Mouse (Mus musculus): ENCODE measurements around the gene Diexf. TPM values are rescaled to one million over a fixed set of nuclear protein-coding genes. Genes with fewer than 3 reads are reported as not detected.

Gene Diexf
- polyA plus RNA-seq, 1 experiment = 76.9 TPM

DNA sequence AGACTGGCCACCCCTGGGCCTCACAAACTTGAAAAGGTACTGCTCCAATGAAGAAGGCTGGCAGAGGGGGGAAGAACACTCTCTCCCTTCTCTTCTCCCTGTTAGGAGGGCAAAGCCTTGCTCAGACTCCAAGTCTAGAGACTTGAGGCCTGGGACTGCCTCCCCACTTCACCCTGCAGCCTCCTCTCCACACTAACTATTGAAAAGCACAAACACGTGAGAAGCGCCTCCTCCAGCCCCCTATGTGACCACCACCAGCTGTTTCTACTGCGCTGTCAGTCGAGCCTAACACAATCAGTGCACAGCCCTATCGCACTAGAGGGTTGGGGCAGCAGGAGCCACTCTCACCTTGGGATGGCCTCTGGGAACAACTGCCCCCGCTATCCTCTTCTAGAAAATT lies 6.8 kb downstream of the Diexf start:
- peaks cover 69% of the 10 kb centered on the region for H3K36me3 ChIP-seq (ENCODE audit: control insufficient read depth, insufficient read depth, low read length)
- no peaks in the 10 kb centered on the region for H3K27me3 ChIP-seq (ENCODE audit: control insufficient read depth, insufficient read depth, low read length)
- peak overlapping the region; percentile 2; the same call in 1 of the 2 replicates for H3K4me3 ChIP-seq (ENCODE audit: control insufficient read depth, insufficient read depth, low read length)
- H3K27ac ChIP-seq (ENCODE audit: control insufficient read depth, insufficient read depth, low read length) = peak overlapping the region; percentile 94
- TF ChIP-seq POLR2A (IDR thresholded peaks at IDR 0.05; ENCODE audit: control insufficient read depth, extremely low read depth, insufficient read depth, low read length, poor library complexity) = no peak
- TF ChIP-seq CTCF (IDR thresholded peaks at IDR 0.05; ENCODE audit: borderline replicate concordance, control insufficient read depth, extremely low read depth, insufficient read depth, low read length, poor library complexity) = no peak
- no peak for DNase-seq
- peaks cover 36% of the 10 kb centered on the region for H3K4me1 ChIP-seq (replicated peaks; ENCODE audit: control insufficient read depth, insufficient read depth, low read length)
- WGBS = 26% methylated on average over 6 of the region's 6 CpGs

DNA sequence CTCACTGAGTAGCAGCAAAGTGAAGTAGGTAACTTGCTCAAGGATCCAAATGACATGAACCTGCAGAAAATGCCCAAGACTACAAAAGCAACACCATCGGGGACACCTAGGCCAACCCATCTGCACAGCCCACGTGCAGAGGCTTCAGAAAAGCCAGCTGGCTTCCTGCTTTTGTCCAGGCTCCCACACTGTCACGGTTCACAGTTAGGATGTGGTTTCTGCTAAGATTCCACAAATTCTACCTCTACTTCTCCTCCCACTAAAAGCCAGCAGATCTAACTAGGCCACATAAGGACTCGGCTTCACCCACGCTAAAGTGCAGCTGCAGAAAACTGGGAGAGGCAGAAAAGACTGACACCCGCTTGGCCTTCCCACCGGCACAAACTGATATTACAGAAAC lies 7.3 kb downstream of the Diexf start:
- peak; percentile 61 for DNase-seq
- Histone ChIP-seq H3K4me3 (ENCODE audit: control insufficient read depth, insufficient read depth, low read length) (no peak overlapping the region), H3K4me1 (replicated peaks; ENCODE audit: control insufficient read depth, insufficient read depth, low read length) (peaks cover 31% of the 10 kb centered on the region), H3K27me3 (ENCODE audit: control insufficient read depth, insufficient read depth, low read length) (no peaks in the 10 kb centered on the region), H3K27ac (ENCODE audit: control insufficient read depth, insufficient read depth, low read length) (peak overlapping the region; percentile 94), H3K36me3 (ENCODE audit: control insufficient read depth, insufficient read depth, low read length) (peaks cover 69% of the 10 kb centered on the region)
- WGBS = 5% methylated on average over 7 of the region's 7 CpGs
- no peak for TF ChIP-seq POLR2A (IDR thresholded peaks at IDR 0.05; ENCODE audit: control insufficient read depth, extremely low read depth, insufficient read depth, low read length, poor library complexity)
- TF ChIP-seq CTCF (IDR thresholded peaks at IDR 0.05; ENCODE audit: borderline replicate concordance, control insufficient read depth, extremely low read depth, insufficient read depth, low read length, poor library complexity) = no peak

DNA sequence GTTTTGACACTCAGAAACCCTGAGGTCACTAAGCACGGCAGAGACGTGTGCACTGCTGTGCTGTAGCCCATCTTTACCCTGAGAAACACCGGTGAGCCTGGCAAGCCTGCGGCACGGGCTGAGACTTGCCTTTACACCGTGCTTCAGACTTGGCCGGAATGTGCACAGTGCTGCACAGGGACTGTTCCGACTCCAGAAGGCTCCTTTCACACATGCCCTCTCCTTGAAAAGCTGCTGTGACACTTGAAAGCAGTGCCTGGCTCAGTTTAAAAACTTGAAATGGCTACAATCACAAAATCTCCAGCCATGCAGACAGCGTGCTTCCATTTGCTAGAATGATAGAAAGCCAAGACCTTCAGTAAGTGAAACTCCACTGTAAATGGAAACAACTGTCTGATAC lies 18.0 kb downstream of the Diexf start:
- WGBS = 93% methylated on average over 9 of the region's 9 CpGs
- Histone ChIP-seq H3K4me1 (replicated peaks; ENCODE audit: control insufficient read depth, insufficient read depth, low read length) (no peaks in the 10 kb centered on the region), H3K27ac (ENCODE audit: control insufficient read depth, insufficient read depth, low read length) (no peak overlapping the region), H3K36me3 (ENCODE audit: control insufficient read depth, insufficient read depth, low read length) (peaks cover 89% of the 10 kb centered on the region), H3K4me3 (ENCODE audit: control insufficient read depth, insufficient read depth, low read length) (no peak overlapping the region), H3K27me3 (ENCODE audit: control insufficient read depth, insufficient read depth, low read length) (no peaks in the 10 kb centered on the region)
- no peak for TF ChIP-seq POLR2A (IDR thresholded peaks at IDR 0.05; ENCODE audit: control insufficient read depth, extremely low read depth, insufficient read depth, low read length, poor library complexity)
- TF ChIP-seq CTCF (IDR thresholded peaks at IDR 0.05; ENCODE audit: borderline replicate concordance, control insufficient read depth, extremely low read depth, insufficient read depth, low read length, poor library complexity) = no peak
- no peak for DNase-seq

DNA sequence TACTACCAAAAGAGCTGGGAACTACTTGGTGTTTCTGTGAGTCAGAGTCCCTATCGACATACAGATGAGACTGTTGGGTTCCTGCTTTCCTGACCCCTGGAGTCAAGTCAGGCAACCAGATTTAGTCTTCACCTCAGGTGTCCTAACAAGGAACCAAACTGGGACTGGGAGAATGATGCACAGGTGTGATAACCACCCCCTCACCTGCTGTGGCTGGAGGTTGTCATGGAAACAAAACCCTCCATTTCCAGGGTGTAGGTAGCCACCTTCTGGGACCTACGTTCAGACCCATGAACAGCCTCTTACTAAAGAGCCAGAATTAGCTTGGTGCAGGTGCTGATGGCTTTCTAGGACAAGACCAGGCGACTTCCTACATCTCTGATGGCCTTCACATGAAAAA lies 27.1 kb downstream of the Diexf start:
- DNase-seq = no peak
- 40% methylated on average over 3 of the region's 3 CpGs for WGBS
- H3K4me3 ChIP-seq (ENCODE audit: control insufficient read depth, insufficient read depth, low read length) = no peak overlapping the region
- TF ChIP-seq CTCF (IDR thresholded peaks at IDR 0.05; ENCODE audit: borderline replicate concordance, control insufficient read depth, extremely low read depth, insufficient read depth, low read length, poor library complexity) = no peak
- TF ChIP-seq POLR2A (IDR thresholded peaks at IDR 0.05; ENCODE audit: control insufficient read depth, extremely low read depth, insufficient read depth, low read length, poor library complexity) = no peak
- H3K27ac ChIP-seq (ENCODE audit: control insufficient read depth, insufficient read depth, low read length) = no peak overlapping the region
- peaks cover 27% of the 10 kb centered on the region for H3K4me1 ChIP-seq (replicated peaks; ENCODE audit: control insufficient read depth, insufficient read depth, low read length)
- H3K27me3 ChIP-seq (ENCODE audit: control insufficient read depth, insufficient read depth, low read length) = no peaks in the 10 kb centered on the region
- peaks cover 25% of the 10 kb centered on the region for H3K36me3 ChIP-seq (ENCODE audit: control insufficient read depth, insufficient read depth, low read length)

DNA sequence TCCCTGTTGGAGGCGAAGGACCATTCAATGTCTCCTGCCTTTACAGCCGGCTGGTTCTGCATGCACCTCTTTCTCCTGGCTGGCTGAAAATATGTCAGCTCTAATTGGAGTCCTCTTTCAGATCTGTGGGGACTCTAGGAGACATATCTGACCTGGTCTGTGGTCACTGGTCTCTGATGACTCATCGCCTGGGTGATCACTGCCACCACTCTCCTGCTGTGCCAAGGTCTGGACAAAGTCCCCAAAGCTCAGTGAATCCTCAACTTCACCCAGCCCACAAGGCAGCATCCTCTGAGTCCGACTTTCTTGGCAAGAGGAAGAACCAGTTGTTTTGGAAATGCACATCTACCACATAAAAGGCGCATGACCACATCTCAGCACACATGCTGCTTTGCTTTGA lies 27.5 kb downstream of the Diexf start:
- no peak for DNase-seq
- Histone ChIP-seq H3K4me1 (replicated peaks; ENCODE audit: control insufficient read depth, insufficient read depth, low read length) (peaks cover 27% of the 10 kb centered on the region), H3K4me3 (ENCODE audit: control insufficient read depth, insufficient read depth, low read length) (no peak overlapping the region), H3K27ac (ENCODE audit: control insufficient read depth, insufficient read depth, low read length) (no peak overlapping the region), H3K27me3 (ENCODE audit: control insufficient read depth, insufficient read depth, low read length) (no peaks in the 10 kb centered on the region), H3K36me3 (ENCODE audit: control insufficient read depth, insufficient read depth, low read length) (peaks cover 22% of the 10 kb centered on the region)
- WGBS = 60% methylated on average over 5 of the region's 5 CpGs
- TF ChIP-seq CTCF (IDR thresholded peaks at IDR 0.05; ENCODE audit: borderline replicate concordance, control insufficient read depth, extremely low read depth, insufficient read depth, low read length, poor library complexity) (no peak), POLR2A (IDR thresholded peaks at IDR 0.05; ENCODE audit: control insufficient read depth, extremely low read depth, insufficient read depth, low read length, poor library complexity) (no peak)

DNA sequence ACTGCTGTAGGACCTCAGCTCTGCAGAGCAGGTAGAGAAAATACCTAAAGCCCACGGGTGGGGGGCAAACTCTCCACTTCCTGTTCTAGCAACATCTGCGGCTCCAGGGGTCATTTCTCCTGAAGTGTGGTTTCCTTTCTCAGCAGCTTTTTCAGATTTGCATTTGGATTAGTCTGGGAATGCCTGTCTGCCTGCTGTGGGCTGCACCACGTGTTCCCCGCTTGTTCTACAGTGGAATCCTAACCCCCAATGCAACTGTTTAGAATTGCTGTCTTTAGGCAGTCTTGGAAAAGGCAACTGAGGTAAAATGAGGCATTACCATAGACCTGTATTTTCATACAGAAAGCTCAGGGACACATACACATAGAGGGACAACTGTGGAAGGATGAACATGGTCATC lies 28.0 kb downstream of the Diexf start:
- Histone ChIP-seq H3K4me1 (replicated peaks; ENCODE audit: control insufficient read depth, insufficient read depth, low read length) (peaks cover 27% of the 10 kb centered on the region), H3K27me3 (ENCODE audit: control insufficient read depth, insufficient read depth, low read length) (no peaks in the 10 kb centered on the region), H3K27ac (ENCODE audit: control insufficient read depth, insufficient read depth, low read length) (no peak overlapping the region), H3K4me3 (ENCODE audit: control insufficient read depth, insufficient read depth, low read length) (no peak overlapping the region), H3K36me3 (ENCODE audit: control insufficient read depth, insufficient read depth, low read length) (peaks cover 17% of the 10 kb centered on the region)
- TF ChIP-seq CTCF (IDR thresholded peaks at IDR 0.05; ENCODE audit: borderline replicate concordance, control insufficient read depth, extremely low read depth, insufficient read depth, low read length, poor library complexity) (no peak), POLR2A (IDR thresholded peaks at IDR 0.05; ENCODE audit: control insufficient read depth, extremely low read depth, insufficient read depth, low read length, poor library complexity) (no peak)
- WGBS = 52% methylated on average over 4 of the region's 4 CpGs
- DNase-seq = no peak

DNA sequence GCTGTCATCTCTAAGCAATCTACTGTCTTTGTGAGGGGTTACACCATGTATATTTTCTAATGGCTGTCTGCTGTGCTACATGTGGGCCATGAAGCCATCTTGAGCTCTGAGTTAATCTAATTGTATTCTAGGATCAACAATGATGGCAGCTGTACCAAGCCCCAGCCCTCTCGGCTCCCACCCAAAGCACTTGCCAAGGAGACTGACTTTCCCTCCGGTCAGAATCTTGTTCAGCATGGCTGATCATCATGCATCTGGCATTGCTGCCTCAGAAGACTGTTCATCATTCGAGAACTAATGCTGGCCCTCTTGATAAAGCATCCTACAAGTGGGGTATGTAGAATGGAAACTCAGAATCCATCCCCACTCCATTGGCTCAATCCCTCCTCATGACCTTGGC lies 31.1 kb downstream of the Diexf start:
- TF ChIP-seq CTCF (IDR thresholded peaks at IDR 0.05; ENCODE audit: borderline replicate concordance, control insufficient read depth, extremely low read depth, insufficient read depth, low read length, poor library complexity) (no peak), POLR2A (IDR thresholded peaks at IDR 0.05; ENCODE audit: control insufficient read depth, extremely low read depth, insufficient read depth, low read length, poor library complexity) (no peak)
- no peak for DNase-seq
- 97% methylated on average over 3 of the region's 3 CpGs for WGBS
- Histone ChIP-seq H3K4me3 (ENCODE audit: control insufficient read depth, insufficient read depth, low read length) (no peak overlapping the region), H3K27ac (ENCODE audit: control insufficient read depth, insufficient read depth, low read length) (no peak overlapping the region), H3K4me1 (replicated peaks; ENCODE audit: control insufficient read depth, insufficient read depth, low read length) (peaks cover 19% of the 10 kb centered on the region), H3K27me3 (ENCODE audit: control insufficient read depth, insufficient read depth, low read length) (no peaks in the 10 kb centered on the region), H3K36me3 (ENCODE audit: control insufficient read depth, insufficient read depth, low read length) (no peaks in the 10 kb centered on the region)
